Mouse (Mus musculus) megakaryocyte progenitor cell, adult 5-6 weeks (primary cell): ENCODE measurements around the gene Bdh1. TPM values are rescaled to one million over a fixed set of nuclear protein-coding genes. Genes with fewer than 3 reads are reported as not detected.
A peak's percentile ranks its signal among the peaks of the same experiment; 100 is the strongest.
"Not testable (repeated sequence)": the region's sequence is repeated elsewhere in the genome, so short reads cannot be mapped to it uniquely, and the experiment has no call there.

ENCODE experiments used
- ATAC-seq: replicated peaks from 2 replicates; pipeline ENCODE4 v1.8.0; 2016; ENCODE audit warnings: mild to moderate bottlenecking, moderate TSS enrichment, inconsistent platforms; ENCODE audit not compliant: poor library complexity
- total RNA-seq, 2 experiments: library from RNA; stranded (forward) in 1 of 2; stranded (reverse) in 1 of 2; fragments of 157-497, 149-512 nt in 1 of 2; fragments of 200-1000 nt in 1 of 2; gene quantifications; 2 replicates each; pipeline versions ENCODE4 v1.2.3 to v1.2.4; 2015 to 2017

Bdh1 gene
- total RNA-seq, 2 experiments from 2014 or later: 2.6 to 4.7 TPM

DNA sequence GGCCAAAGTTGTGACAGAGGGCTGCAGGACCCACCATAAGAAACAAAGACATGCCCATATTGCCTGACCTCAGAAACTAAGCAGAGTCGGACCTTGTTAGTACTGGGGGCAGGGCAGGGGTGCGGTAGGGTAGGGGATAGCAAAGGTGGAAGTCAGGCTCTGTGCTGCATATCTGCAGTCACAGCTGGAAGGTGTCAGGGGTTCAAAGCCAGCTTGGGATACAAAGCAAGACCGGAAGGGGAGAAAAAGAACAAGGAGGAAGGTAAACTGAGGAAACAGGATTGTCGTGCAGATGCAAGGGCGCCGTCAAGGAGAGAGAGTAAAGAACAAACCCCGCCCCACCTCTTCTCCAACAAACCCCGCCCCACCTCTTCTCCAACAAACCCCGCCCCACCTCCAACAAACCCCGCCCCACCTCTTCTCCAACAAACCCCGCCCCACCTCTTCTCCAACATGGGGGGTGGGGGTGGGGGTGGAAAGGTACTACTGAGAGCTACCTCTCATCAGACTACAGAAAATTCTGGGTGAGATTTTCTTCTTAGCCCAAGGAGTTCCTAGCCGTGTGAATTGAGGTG lies 40.1 kb downstream of the Bdh1 start:
- ATAC-seq: no peak

DNA sequence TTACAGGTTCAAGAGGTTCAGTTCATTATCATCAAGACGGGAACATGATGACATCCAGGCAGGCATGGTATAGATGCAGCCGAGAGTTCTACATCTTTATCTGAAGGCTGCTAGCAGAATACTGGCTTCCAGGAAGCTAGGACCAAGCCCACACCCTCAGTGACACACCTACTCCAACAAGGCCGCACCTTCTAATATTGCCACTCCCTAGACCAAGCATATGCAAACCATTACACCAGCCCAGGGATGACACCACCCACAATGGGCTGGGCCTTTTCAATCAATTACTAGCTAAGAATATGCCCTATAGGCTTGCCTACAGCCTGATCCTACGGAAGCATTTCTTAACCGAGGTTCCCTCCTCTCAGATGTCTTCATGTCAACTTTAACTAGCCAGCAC lies 42.9 kb downstream of the Bdh1 start:
- ATAC-seq: 0 out of 2 replicates have a peak, but pooled peaks have one; percentile 23

DNA sequence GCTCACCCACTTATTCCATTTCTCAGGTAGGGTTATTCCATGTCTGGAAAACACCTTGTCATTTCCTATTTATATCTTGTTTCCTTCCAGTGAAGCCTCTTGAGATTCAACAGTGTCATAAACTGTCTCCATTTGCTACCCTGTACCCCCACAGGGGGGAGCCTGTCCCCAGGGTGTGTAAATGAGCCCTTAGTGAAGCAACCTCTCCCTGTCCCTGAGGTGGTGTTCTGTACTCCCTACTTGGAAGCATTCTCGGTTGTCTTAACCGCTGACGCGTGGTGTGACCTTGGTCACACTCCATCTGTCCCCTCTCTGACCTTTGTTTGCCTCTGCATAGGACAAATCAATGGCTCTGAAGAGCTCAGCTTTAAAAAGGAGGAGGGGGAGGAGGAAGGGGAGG lies 43.5 kb downstream of the Bdh1 start:
- ATAC-seq: peak; percentile 76; the same call in 1 of the 2 replicates

DNA sequence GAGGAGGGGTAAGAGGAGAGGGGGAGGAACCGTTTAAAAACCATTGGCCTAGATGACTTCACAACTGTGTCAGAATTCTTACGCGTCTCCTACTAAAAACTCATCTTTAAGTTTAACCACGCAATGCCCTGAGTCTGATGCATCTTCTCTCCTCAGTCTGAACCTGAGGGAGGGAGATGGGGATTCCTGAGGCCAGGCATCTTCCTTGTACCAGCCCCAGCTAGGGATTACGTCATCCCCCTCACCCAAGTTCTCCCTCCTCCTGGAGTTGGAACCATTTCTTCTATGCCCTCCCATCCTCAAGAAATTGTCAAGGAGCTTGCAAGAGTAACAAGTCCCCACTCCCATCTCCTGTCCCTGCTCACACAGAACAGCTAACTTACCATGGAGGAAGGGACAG lies 44.0 kb downstream of the Bdh1 start:
- ATAC-seq: no peak

DNA sequence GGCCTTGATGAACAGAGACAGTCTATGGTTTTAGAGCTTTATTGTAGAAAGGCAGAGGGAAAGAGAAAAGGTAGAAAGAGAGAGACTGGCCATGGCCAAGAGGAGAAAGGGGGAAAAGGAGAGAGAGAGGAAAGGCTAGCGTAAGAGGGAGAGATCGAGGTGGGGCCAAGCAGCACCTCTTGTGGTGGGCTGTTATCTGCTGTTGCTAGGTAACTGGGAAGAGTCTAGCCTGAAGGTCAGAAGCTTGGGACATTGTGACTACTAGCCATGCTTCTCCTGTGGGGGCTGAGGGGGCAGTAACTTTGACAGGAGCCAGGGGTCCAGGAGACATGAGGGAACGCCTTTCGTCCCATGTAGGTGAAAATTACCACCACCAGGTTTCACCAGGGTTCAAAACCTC lies 48.7 kb downstream of the Bdh1 start:
- not testable (repeated sequence) for ATAC-seq

DNA sequence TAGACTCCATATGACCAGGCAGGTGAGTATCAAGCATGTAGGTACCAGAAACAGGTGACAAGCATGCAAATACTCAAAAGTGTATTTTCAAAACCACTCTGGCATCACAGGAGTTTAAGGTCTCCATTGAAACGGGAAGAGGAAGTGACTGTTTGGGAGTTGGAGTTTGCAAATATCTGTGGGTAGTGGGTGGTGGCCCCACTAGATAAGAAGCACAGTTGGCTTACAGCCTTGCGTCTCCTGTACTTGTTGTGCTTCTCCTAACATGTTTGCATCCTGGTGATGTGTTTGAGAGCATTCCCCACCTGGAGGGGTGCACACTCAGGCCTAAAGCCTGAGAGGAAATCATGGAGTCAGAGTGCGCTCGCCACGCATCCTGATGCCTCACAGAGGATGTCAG lies 49.9 kb downstream of the Bdh1 start:
- peak; percentile 66 for ATAC-seq

DNA sequence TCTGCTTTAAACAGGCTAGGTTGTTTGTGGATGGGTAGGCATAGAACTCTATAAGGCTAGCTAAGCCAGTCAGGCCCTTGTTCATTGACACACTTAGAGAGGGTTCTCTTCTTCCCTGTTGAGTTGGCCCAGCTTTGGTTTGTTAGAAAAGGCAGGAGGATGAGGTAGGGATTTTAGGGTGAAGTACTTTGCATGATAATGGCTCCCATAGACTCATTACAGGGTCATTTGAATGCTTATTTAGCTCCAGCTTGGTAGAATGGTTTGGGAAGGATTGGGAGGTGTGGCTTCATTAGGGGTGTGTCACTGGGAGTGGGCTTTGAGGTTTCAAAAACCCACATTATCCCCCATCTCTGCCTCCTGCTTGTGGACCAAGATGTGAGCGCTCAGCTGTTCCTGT lies 51.1 kb downstream of the Bdh1 start:
- no peak for ATAC-seq

DNA sequence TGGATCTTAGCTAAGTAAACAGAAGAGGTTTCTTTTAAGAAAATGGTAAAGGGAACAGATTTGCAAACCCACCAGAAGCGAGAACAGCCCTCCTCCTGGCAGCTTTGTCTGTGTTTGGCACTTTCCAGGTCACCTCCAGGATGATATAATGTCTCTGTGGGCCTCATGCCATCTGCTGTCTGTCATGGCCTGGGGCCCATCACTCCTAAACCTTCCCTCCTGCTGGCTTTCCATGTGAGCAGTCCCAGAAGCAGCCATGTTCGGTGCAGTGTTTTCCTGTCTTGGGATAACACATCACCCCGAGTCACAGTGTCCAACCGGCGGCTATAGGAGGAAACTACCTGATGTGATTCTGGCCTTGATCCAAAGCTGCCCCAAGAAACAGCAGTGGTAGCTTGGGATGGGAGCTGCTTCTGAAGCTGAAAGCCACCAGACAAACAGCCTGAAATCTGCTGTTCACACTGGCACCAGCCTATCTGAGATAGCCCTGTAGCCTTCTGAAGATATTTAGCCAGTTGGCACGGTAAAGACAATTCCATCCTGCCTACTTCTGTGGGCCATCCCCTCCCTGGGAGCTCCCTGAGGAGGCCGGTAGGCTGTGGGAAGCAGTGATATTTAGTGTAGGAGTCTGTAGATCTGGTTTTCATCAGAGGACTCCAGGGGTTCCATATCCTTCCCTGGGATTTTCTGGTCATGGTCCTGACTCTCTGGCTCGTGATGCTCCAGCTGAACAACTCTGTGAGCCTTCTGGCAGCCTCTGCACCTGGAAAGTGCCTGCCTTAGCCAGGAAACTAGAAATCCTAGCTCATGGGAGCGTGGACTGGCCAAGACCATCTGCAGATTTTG lies 53.3 kb downstream of the Bdh1 start:
- ATAC-seq: no peak

DNA sequence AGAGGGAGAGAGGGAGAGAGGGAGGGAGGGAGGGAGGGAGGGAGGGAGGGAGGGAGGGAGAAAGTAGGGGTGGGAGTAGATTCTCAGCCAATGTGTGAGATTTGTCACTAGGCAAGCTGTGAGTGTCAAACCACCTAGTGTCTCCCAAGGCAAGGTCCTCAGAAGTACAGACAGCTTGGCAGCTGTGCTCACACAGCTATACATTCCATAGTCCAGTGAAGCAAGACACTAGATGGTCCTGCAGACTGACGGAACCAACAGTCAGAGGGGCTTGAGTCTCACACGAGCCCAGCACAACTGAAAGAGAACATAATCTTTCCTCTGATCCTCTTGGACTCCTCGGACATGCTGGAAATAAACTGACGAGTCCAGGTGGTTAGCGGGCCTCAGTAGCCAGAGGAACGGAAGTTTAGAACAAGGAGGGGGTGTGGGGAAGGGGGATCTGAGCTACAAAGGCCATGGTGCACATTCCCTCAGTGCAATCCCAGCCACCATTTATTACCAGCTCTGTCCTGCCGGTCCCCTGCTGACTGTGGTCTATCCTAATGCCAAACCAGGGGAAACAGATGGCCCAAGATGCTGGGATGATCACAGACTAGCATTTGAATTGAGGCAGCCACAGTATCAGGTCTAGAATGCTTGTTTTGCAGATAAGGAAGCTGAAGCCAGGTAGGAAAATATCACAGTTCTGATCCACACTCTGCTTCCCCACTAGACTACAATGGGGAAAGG lies 55.0 kb downstream of the Bdh1 start:
- ATAC-seq: no peak

DNA sequence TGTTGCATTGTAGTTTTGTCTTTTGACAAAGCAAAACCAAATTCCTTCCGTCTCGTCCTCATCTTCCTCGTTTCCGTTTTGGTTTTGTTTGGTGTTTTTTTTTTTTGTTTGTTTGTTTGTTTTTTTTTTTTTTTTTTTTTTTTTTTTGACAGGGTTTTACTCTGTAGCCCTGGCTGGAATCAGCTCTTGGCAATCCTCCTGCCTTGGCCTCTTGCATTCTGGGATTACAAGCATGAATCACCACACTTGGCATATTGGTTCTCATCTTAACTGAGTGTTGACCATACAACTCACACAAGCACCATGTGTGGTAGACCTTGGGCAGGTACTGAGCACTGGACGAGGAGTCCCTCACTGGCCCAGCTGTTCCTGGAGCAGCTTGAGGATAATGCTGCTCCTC lies 63.3 kb downstream of the Bdh1 start:
- no peak for ATAC-seq

DNA sequence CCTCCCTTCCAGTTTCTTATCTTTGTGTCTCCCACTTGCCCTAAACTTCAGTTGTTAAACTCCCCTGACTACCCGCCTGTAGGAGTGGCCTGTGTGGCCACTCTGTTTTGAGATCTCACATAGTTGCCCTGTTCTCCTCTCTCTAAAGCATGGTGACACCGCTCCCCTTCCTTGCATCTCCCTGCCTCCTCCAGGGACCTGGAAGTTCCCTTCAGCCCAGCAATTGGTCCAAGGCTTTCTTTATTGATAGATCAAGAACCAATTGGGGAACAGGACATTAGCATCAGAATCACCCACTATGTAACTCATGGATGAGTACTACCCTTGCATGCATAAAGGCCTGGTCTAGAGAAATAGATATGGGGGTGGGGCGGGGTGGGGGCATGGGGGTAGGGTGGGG lies 65.2 kb downstream of the Bdh1 start:
- ATAC-seq: no peak

DNA sequence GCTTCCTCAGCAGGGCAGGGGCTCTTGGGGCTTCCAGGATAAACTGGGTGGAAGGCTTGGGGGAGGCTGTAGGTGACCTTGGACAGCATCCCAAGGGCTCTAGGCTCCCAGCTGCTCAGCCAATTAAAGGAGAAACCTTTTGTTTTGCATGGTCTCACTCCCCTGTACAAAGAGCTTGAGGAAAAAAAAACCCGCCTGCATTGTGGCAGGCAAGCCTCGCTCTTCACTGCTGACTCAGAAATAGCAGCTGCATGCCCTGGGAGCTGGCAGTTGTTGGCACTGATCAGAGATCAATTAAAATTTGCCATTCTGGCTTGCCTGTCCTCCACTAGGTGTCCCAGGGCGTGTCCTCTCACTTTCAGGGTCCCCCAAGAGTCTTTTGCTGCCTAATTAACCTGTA lies 67.0 kb downstream of the Bdh1 start:
- no peak for ATAC-seq

DNA sequence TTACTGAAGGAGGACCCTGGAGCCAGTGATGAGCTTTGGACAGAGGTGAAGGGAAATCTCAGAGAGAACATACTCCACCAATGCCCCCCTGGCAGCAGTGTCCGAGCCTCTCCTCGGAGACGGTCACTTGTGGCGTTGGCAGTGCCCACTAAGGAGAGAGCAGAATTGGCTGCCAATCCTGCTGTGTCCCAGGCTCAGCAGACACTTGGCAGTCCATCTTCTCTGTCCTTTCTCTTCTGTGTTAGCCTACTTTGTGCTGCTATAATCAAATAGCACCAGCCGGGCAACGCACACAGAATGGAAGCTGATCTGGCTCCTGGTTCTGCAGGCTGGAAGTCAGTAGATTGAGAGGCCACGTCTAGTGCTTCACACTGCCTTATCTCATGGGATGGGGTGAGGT lies 68.9 kb downstream of the Bdh1 start:
- ATAC-seq: no peak

DNA sequence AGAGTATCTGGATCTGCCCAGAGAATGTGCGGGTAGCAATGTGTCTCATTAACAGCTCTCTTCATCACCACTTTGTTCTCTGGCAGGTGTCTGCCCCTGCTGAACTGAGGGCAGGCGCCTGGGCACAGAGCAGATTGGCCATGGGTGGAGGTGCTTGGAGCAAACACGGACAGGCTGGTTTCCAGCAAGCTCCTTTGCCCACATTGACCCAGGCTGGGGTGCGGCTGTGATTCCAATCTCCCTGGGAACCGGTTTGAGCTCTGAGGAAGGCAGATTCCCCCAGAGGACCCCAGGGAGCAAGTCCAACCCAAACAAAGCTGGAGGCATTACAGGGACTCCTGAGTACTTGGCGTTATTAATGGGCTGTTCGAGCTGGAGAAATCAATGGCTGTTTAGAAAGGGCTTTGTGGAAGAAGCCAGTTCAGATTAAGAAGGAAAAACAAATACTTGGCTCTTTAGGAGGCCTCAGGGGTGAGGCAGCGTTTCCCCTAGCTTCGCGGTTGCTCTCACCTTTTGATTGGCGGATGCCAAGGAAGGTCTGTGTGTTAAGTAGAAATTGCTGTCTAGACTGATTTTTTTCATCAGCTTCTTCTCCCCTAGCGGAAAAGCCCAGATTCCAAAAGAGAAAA lies 71.0 kb downstream of the Bdh1 start:
- ATAC-seq: no peak

DNA sequence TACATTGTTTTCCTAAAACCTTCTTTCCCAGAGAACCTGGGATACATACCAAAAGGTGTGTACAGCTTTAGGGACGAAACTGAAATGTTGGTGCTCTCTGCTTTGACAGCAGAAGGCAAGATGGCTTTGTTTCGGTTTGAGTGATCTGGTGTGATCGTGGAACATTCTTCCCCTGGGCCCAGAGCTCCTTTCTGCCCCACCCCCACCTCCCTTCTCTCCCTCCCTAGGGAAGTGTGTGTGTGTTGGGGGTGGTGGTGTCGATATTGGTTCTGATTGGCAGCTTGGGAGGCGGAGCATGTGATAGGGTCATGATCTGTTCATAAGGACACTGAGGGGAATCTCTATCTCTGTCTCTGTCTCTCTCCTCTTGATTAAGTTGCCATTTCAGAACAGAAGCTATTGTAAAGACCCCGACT lies 71.5 kb downstream of the Bdh1 start:
- no peak for ATAC-seq

DNA sequence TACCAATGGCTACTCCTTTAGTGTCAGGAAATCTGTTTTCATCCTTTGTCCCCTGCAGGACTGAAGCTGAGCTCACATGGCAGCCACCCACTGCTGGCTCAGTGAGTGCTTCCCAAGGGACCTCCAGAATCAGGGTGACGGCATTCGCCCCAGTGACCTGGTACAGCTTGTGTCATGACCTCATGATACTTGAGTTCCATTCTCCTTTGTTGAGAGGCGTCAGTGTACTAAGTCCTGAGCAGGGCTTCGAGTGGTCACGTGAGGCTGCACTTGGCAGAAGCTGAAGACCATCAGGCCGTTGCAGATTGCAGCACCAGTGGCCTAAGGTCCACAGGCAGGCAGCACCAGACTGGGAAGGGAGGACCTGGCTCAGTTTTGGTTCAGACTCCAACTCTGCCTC lies 71.9 kb downstream of the Bdh1 start:
- ATAC-seq: no peak

DNA sequence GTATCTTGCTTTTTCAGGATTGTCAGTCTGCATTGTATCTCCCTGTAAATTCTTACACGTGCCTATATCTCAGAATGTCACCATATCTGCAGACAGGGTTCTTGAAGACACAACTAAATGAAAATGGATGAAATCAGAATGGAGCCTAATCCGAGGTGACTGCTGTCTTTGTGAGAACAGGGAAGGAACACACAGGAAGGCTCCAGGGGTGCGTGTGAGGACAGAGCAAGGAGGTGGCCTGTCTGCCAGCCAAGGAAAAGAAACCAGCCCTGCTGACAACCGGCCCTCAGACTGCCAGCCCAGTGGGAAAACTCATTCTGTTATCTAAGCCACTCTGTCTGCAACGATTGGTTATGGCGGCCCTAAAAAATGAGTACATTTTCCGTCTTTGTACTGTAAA lies 73.3 kb downstream of the Bdh1 start:
- ATAC-seq: no peak

DNA sequence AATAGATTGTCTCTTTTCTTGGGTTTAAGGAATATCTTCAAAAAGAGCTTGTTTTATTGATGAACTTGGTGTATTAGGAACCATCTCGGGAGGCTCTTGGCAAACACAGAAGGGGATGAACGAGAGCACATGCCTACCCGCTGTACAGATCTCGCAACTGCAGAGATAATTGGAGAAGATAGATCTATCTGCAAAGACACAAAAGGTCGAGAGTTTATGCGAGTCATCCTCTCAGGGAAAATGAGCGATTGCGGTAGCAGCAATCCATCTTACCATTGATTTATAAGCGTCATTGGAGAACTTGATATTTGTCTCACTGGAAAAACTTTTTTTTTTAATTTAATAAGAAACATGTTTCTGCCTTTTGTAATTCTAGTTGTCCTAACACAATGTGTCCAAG lies 73.7 kb downstream of the Bdh1 start:
- no peak for ATAC-seq

DNA sequence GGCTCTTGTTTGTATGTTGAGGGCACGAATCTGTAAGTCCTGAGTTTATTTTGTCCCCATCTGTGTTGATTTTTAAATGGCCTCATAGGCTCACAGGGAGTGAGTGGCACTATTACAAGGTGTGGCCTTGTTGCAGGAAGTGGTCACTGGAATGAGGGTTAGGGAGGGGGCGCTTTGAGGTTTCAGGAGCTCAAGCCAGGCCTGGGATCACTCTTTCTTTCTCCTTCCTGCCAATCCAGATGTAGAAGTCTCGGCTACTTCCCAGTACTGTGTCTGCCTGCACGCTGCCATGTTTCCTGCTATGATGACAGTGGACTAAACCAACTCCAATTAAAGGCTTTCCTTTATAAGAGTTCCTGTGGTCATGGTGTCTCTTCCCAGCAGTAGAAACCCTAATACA lies 76.3 kb downstream of the Bdh1 start:
- ATAC-seq: no peak

DNA sequence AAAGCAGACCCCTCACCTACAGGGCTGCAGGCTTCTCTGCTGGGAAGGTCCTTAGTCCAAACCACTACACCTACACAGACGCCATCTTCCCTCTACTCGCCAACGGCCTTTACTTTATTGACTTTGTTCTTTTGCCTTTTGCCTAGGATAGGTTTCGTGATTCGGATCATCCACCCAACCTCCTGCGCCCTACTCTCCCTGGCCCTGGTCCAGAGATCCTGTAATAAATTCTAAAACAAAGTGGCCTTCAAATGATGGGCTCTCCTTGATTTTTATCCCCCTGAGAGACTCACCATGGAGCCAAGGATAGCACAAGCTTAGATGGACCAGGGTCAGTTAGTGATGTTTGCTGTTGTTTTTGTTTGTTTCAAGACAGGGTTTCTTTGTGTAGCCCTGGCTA lies 76.9 kb downstream of the Bdh1 start:
- ATAC-seq: no peak

DNA sequence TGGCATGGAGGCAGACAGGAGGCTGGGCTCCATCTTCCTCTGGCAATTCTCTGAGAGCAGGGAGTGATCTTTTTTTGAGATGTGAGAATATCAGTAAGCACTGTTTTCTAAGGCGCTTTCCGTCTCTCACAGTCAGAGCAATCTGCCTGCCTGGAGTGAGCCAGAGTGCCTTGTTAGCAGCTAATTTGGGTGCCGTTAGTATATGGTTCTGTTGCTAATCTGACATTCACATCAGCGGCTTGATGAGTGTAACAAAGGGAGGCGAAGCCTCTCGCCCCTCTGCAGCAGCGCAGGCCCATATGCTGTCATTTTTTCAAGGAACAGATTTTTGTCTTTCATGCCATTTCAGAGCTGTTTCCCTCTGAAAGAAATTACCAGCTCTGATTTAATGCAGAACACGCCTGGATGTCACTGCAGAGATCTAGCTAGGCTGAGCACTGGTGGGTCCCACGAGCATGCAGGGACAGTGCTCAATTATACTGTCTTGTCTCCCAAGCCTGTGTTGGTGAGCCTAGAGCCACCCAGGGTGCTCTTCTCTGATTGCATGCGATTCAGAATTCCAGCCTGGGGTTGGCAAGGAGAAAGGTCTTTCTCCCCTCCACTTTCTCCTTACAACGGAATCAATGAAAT lies 77.7 kb downstream of the Bdh1 start:
- ATAC-seq: no peak
